Mouse (Mus musculus) ES-Bruce4 (cell line): ENCODE data around the gene Clstn3.

Source experiments
- CTCF ChIP-seq: IDR thresholded peaks from one replicate; pipeline ENCODE4 v1.8.1; 2011; ENCODE audit warnings: low read depth, low read length
- EP300 ChIP-seq: IDR thresholded peaks from 2 replicates; pipeline ENCODE4 v1.6.1; 2011; ENCODE audit warnings: low read depth, low read length; ENCODE audit not compliant: insufficient read depth
- POLR2A ChIP-seq: IDR thresholded peaks from one replicate; pipeline ENCODE4 v1.8.1; 2011; ENCODE audit warnings: low read length; ENCODE audit not compliant: insufficient read depth

DNA sequence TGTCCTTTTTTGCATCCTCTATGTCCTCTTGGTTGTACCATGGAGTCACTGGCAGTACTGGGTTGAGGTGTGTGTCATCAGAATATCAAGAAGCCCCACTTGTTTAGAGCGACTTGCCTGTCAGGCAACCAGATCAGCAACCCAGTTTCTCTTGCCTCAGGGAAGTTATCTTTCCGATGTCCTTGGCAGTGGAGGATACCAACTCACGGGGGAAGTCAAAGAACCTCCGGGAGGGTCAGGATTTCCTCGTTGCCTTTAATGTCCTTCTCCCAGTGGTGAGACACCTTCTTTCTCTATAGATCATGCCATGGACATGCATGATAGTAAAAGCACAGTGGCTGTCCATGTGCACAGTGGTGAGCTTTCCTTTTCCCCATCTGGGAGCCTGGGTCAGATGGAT lies 37.4 kb upstream of the Clstn3 start:
- TF ChIP-seq POLR2A (no peak), CTCF (no peak), EP300 (no peak)
